Mouse (Mus musculus): ENCODE data around the gene Ptov1. TPM values are rescaled to one million over a fixed set of nuclear protein-coding genes. Genes with fewer than 3 reads are reported as not detected.

The Ptov1 gene
- total RNA-seq (2014; rRNA removed) (17.0 and 32.8 TPM in 2 replicates), polyA plus RNA-seq (2012; rRNA removed) (76.1 and 91.6 TPM in 2 replicates)

- TF ChIP-seq POLR2A (IDR thresholded peaks at IDR 0.05; ENCODE audit: extremely low read depth, insufficient read depth, low read length) = 0 out of 2 replicates have a peak, but pooled peaks have one; percentile 15
- TF ChIP-seq CTCF (IDR thresholded peaks at IDR 0.05; ENCODE audit: low read depth, low read length) = no peak
- Histone ChIP-seq H3K27ac (replicated peaks; ENCODE audit: insufficient read depth, low read depth, low read length) (peak within 1 kb of the TSS; percentile 94), H3K79me2 (ENCODE audit: control insufficient read depth, insufficient read depth, low read length) (peaks cover 5% of the 10 kb centered on the region; the same call in 1 of the 2 replicates), H3K27me3 (ENCODE audit: control insufficient read depth, insufficient read depth, low read length) (no peaks in the 10 kb centered on the region), H3K36me3 (ENCODE audit: control insufficient read depth, insufficient read depth, low read length) (no peaks in the 10 kb centered on the region), H3K9ac (ENCODE audit: low read depth, low read length) (peak within 1 kb of the TSS; percentile 99), H3K4me3 (ENCODE audit: insufficient read depth, low read depth, low read length) (peak within 1 kb of the TSS; percentile 89), H3K4me1 (ENCODE audit: control insufficient read depth, insufficient read depth, low read length) (peaks cover 19% of the 10 kb centered on the region)
- peak; percentile 98 for DNase-seq (ENCODE audit: extremely low read depth, low read depth, low spot score)
- 4% methylated on average over 29 of the region's 29 CpGs for WGBS
Observed at GRCm38 (mm10) chr7:44869697-44870528, at the start of gene Ptov1. Gene Ptov1, minus strand, starts transcription at chr7:44869788.

DNA sequence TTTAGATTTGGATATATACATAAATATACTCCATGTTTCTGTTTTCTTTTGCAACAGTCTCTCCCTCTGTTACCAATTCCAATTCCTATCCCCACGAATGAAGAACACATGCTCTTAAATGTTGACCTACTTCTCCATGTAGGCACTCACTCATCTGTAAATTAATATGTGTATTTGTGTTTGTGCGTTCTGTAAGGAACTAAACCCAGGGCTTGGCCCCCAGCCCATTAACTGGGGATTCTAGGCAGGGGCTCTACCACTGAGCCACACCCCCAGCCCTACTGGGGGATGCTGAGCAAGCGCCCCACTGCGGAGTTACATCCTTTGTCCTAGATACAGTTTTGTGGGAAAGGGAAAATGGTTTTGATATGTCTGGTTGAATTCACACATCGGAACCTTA lies 49.5 kb upstream of the Ptov1 start:
- H3K79me2 ChIP-seq (ENCODE audit: control insufficient read depth, insufficient read depth, low read length) = peaks cover 6% of the 10 kb centered on the region; the same call in 1 of the 2 replicates
- peaks cover 4% of the 10 kb centered on the region; the same call in 1 of the 2 replicates for H3K36me3 ChIP-seq (ENCODE audit: control insufficient read depth, insufficient read depth, low read length)
- no peaks in the 10 kb centered on the region for H3K4me1 ChIP-seq (ENCODE audit: control insufficient read depth, insufficient read depth, low read length)
- DNase-seq (ENCODE audit: extremely low read depth, low read depth, low spot score) = no peak
- TF ChIP-seq CTCF (IDR thresholded peaks at IDR 0.05; ENCODE audit: low read depth, low read length) = no peak
- no peak for TF ChIP-seq POLR2A (IDR thresholded peaks at IDR 0.05; ENCODE audit: extremely low read depth, insufficient read depth, low read length)
- WGBS = 93% methylated on average over 5 of the region's 5 CpGs
- H3K27ac ChIP-seq (replicated peaks; ENCODE audit: insufficient read depth, low read depth, low read length) = no peak overlapping the region
- H3K4me3 ChIP-seq (ENCODE audit: insufficient read depth, low read depth, low read length) = no peak overlapping the region
- H3K27me3 ChIP-seq (ENCODE audit: control insufficient read depth, insufficient read depth, low read length) = no peaks in the 10 kb centered on the region
- no peak overlapping the region for H3K9ac ChIP-seq (ENCODE audit: low read depth, low read length)

- no peaks in the 10 kb centered on the region for H3K4me1 ChIP-seq (ENCODE audit: control insufficient read depth, insufficient read depth, low read length)
Observed at GRCm38 (mm10) chr7:44918219-44918618, 48.6 kb upstream of the Ptov1 start.

DNA sequence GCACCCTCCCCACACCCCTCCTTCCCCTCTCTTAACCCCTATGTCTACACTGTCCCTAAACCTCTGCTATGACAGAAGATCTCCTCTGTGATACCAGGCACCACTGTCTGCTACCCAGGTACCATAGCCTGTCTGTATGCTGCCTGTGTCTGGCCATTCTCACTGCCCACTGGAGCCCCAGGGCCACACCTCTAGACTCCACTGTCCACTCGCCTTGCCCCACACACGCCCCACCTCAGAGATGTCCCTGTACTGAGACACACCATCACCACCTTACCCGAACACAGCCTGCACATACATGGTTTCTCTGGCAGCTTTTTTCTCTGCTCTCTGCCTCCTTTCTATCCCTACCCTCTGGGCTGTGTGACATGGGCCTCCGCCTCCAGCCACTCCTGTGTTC lies 47.3 kb upstream of the Ptov1 start:
- DNase-seq (ENCODE audit: extremely low read depth, low read depth, low spot score) = no peak
- Histone ChIP-seq H3K27ac (replicated peaks; ENCODE audit: insufficient read depth, low read depth, low read length) (no peak overlapping the region), H3K27me3 (ENCODE audit: control insufficient read depth, insufficient read depth, low read length) (no peaks in the 10 kb centered on the region), H3K4me1 (ENCODE audit: control insufficient read depth, insufficient read depth, low read length) (no peaks in the 10 kb centered on the region), H3K9ac (ENCODE audit: low read depth, low read length) (no peak overlapping the region), H3K79me2 (ENCODE audit: control insufficient read depth, insufficient read depth, low read length) (peaks cover 6% of the 10 kb centered on the region; the same call in 1 of the 2 replicates), H3K36me3 (ENCODE audit: control insufficient read depth, insufficient read depth, low read length) (no peaks in the 10 kb centered on the region; the same call in 1 of the 2 replicates), H3K4me3 (ENCODE audit: insufficient read depth, low read depth, low read length) (no peak overlapping the region)
- WGBS = over 99% methylated on average over 4 of the region's 4 CpGs
- no peak for TF ChIP-seq CTCF (IDR thresholded peaks at IDR 0.05; ENCODE audit: low read depth, low read length)
- no peak for TF ChIP-seq POLR2A (IDR thresholded peaks at IDR 0.05; ENCODE audit: extremely low read depth, insufficient read depth, low read length)

More at GRCm38 (mm10) chr7:44918219-44918618, 48.6 kb upstream of the Ptov1 start:
- no peak overlapping the region for H3K9ac ChIP-seq (ENCODE audit: low read depth, low read length)
- H3K36me3 ChIP-seq (ENCODE audit: control insufficient read depth, insufficient read depth, low read length) = no peaks in the 10 kb centered on the region
- TF ChIP-seq CTCF (IDR thresholded peaks at IDR 0.05; ENCODE audit: low read depth, low read length) (no peak), POLR2A (IDR thresholded peaks at IDR 0.05; ENCODE audit: extremely low read depth, insufficient read depth, low read length) (no peak)
- no peaks in the 10 kb centered on the region for H3K27me3 ChIP-seq (ENCODE audit: control insufficient read depth, insufficient read depth, low read length)
- no peak overlapping the region for H3K27ac ChIP-seq (replicated peaks; ENCODE audit: insufficient read depth, low read depth, low read length)
- no peak for DNase-seq (ENCODE audit: extremely low read depth, low read depth, low spot score)
- WGBS = 83% methylated on average over 3 of the region's 3 CpGs
- peaks cover 6% of the 10 kb centered on the region; the same call in 1 of the 2 replicates for H3K79me2 ChIP-seq (ENCODE audit: control insufficient read depth, insufficient read depth, low read length)
- H3K4me3 ChIP-seq (ENCODE audit: insufficient read depth, low read depth, low read length) = no peak overlapping the region

- Histone ChIP-seq H3K27ac (replicated peaks; ENCODE audit: insufficient read depth, low read depth, low read length) (no peak overlapping the region), H3K4me1 (ENCODE audit: control insufficient read depth, insufficient read depth, low read length) (no peaks in the 10 kb centered on the region), H3K79me2 (ENCODE audit: control insufficient read depth, insufficient read depth, low read length) (peaks cover 3% of the 10 kb centered on the region; the same call in 1 of the 2 replicates), H3K4me3 (ENCODE audit: insufficient read depth, low read depth, low read length) (no peak overlapping the region), H3K9ac (ENCODE audit: low read depth, low read length) (no peak overlapping the region), H3K27me3 (ENCODE audit: control insufficient read depth, insufficient read depth, low read length) (no peaks in the 10 kb centered on the region), H3K36me3 (ENCODE audit: control insufficient read depth, insufficient read depth, low read length) (no peaks in the 10 kb centered on the region; the same call in 1 of the 2 replicates)
- WGBS = 90% methylated on average over 6 of the region's 6 CpGs
- TF ChIP-seq POLR2A (IDR thresholded peaks at IDR 0.05; ENCODE audit: extremely low read depth, insufficient read depth, low read length) (no peak), CTCF (IDR thresholded peaks at IDR 0.05; ENCODE audit: low read depth, low read length) (no peak)
- no peak for DNase-seq (ENCODE audit: extremely low read depth, low read depth, low spot score)
Observed at GRCm38 (mm10) chr7:44916191-44916590, 46.6 kb upstream of the Ptov1 start.
